Mouse (Mus musculus) cerebellum, adult 11 months (tissue): Measurements from ENCODE around the gene Gm20388.
"Not testable (repeated sequence)": the region's sequence is repeated elsewhere in the genome, so short reads cannot be mapped to it uniquely, and the experiment has no call there.

Source experiments
- DNase-seq: peaks from one replicate; pipeline ENCODE4 v3.0.0; 2022

Gm20388 gene

DNA sequence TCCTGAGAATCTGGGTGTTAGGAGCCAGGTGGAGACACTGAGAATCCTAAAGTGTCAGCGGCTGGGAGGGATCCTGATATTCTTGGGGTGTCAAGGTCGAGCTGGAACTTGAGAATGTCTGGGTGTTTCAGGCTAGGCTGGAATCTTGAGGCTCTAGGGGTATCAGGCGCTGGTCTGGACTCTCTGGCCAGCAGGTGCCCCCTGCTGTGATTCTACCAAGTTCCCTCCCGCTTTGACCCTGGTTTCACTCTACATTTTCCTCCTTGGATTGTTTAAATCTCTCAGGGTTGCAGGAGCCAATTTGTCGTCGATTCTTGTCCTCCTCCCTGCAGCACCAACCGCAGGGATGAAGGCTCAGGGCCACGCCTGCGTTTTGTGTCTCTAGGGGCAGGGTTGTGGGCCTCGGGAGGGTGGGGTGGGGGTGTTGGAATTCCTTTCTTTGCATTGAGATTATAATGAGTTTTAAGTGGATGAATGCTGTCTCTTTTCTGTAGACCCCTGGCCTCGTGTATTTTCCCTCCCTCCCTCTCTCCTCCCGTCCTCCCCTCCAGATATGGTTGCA is 3895.8 kb downstream of the Gm20388 start:
- no peak for DNase-seq

DNA sequence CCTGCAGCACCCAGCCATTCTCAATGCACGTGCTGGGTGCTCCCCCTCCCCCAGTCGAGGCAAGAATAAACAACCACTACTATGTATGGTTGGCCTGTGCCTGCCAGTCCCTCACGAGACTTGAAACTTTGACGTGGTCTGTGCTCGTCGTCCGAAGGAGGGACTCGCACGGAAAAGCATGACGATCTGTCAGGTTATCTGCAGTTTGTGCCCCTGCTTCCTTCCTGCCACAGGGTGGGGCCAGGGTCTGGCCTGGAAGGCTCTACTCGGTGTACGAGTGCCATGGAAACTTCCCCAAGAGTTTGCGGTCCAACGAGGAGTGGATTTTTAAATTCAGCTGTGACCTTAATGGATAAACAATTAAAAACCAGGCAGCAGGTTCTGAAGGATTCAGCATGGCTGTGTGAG is 3896.4 kb downstream of the Gm20388 start:
- no peak for DNase-seq

DNA sequence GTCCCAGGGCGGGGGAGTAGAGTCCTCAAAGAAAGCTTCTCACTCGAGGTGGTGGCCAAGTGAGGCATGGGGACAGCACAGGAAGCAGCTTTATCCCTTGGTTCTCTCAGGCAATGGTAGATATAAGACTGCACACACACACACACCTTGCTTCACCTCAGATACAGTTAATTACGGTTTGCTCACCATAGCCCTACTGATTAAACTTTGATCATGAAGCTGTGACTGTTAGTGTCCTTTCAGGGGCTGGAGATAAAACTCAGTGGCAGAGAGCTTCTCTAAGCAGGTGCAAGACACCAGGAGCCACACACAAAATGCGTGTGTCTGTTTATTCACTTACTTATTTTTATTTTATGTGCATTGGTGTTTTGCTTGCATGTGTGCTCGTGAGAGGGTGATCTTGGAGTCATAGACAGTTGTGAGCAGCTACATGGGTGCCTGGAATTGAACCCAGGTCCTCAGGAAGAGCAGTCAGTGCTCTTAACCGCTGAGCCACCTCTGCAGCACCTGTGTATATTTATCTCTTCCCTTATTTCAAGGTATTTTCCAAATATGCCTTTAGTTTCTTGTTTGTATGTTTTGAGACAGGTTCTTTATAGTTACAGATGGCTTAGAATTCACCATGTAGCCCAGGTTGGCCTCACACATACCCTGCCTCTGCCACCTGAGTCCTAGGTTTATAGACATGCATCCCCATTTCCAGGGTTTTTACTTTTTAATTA is 3897.4 kb downstream of the Gm20388 start:
- no peak for DNase-seq

DNA sequence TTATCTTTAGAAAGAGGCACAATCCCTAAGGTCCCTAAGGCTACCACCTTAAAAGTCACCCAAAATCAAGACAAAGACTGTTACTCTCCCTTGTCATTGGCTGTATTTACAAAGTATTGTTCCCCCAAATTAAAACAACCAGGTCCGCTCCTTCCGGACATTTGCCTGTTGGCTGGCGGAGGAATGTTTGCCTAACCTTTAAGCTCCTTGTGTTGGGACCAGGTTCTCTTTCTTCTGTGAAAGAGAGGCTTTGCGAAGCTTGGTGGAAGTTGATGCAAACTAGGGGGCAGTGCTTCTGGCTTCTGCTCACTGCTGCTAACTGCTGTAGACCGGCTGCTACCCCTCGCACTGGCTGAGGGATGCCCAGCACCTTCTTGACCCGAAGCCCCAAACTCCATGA is 3898.0 kb downstream of the Gm20388 start:
- no peak for DNase-seq

DNA sequence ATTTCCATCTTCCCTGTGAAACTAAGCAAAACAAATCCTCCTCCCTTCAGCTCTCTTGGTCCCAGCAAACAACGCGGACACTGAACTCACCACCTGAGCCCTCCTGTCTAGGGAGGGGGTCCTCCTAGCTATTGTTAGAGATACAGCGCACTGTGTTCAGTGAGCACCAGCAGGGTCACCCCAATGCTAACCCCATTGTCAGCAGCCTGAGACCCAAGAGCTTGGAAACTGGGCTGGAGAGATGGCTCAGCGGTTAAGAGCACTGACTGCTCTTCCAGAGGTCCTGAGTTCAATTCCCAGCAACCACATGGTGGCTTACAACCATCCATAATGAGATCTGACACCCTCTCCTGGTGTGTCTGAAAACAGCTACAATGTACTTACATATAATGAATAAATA is 3898.7 kb downstream of the Gm20388 start:
- not testable (repeated sequence) for DNase-seq

DNA sequence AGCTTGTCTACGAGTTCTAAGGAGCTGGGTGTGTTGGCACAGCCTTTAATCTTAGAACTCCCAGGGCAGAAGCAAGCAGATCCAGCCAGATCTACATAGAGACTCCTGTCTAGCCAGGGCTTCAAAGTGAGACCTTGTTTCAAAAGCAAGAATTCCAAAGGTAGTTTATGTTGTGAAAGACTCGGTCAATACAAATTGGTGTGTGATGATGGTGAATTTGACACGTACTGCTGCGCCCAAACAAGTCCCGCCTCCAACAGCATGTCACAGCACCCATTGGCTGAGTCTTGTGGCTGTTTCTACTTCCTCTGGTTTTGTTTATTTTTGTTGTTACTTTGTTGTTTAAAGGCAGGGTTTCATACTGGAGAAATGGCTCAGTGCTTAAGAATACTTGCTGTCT is 3901.6 kb downstream of the Gm20388 start:
- DNase-seq: no peak

DNA sequence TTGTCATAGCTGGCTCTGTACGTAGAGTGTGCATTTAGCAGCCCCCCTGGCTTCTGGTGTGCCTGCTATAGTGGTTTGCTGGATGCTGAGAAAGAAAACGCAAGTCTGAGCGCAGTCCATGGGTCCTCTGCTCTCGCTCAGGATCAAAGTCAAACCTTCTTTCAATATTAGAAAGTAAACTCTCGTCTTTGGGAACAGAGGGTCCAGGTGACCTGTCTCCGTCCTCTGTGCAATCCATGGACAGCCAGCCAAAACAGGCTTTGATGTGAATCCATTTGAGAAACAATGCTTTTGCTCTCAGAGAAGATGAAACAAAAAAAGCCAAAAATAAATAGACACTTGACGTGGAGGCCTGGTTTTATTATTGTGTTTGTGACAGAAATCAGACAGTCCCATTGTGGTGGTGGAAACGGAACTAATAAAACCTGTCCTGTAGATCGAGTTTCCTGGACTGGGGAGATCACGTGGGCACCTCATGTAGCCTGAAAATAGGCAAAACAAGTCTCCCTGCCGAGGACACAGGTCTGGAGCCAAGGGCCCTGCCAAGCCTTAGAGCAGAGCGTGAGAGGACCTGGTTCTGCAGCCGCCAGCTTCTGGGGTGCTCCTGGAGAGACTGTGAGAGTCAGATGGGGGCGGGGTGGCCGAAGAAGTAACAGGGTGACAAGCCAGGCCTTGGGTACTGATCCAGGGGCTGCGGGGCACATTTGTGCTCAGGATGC is 3902.7 kb downstream of the Gm20388 start:
- DNase-seq: peak; percentile 82

DNA sequence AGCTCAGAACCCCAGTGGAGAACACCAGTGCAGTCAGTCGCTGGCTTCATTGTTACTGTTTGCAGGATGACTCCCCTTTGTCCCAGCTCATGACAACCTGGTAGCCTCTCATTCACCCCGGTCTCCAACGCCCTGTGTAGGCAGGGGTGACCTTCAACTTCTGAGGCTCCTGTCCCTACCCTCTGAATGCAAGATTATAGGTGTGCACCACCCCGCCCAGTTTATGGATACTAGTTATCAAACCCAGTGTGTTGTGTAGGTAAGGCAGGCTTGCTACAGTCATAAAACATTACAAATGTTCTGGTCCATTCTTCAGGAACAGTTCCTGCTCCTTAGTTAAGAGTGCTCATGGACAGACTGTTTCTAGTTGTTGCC is 3903.2 kb downstream of the Gm20388 start:
- DNase-seq: no peak

DNA sequence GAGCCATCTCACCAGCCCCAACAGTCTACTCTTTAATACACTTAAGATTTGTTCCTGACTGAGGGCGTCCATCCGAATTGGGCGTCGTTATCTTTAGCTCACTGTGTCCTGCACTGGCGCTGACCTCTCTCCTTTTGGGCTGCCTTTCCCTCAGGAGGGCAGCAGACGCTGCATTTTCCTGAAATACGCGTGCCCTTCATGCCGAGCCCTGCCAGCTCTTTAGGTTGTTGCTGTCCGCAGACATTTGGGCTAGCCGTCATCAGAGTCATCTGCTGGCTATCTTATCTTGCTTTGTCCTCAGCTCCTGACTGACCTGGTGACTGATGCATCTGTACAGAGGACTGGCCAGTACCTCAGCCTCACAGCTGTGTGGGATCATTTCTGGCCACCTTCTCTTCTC is 3904.7 kb downstream of the Gm20388 start:
- no peak for DNase-seq

DNA sequence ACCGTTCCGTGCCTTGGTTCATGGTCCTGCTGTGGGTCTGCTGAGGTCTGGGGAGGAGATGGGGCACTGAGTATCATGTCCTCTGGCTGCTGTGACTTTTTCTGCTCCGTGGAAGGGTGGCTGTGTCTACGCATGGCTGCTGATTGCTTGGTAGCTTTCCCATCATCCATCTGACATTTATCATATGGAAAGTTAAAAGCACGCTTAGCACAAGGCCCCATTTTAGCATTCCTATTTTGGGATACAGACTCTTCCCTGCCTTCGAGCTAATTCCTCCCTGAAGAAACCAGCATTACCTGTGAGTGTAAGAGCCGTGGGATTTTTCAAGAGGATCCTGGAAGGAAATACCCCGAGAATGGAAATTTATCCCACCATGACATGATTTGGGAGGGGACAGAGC is 3906.3 kb downstream of the Gm20388 start:
- no peak for DNase-seq

DNA sequence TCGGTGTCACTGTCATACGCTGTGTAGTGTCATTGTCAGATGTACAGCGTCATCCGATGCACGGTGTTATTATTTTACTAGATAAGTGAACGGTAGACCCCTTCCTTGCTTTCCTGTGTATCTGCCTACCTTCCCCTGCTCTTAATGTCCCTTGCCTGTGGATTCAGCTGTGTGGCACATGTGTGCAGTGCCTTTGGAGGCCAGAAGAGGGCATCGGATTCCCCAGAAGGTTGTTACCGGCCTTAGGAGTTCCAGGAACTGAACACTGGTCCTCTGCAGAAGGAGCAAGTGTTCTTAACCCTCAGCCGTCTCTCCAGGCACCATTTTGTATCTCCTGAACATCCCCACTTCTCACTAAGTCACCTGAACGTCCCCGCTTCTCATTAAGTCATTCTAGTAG is 3907.1 kb downstream of the Gm20388 start:
- no peak for DNase-seq

DNA sequence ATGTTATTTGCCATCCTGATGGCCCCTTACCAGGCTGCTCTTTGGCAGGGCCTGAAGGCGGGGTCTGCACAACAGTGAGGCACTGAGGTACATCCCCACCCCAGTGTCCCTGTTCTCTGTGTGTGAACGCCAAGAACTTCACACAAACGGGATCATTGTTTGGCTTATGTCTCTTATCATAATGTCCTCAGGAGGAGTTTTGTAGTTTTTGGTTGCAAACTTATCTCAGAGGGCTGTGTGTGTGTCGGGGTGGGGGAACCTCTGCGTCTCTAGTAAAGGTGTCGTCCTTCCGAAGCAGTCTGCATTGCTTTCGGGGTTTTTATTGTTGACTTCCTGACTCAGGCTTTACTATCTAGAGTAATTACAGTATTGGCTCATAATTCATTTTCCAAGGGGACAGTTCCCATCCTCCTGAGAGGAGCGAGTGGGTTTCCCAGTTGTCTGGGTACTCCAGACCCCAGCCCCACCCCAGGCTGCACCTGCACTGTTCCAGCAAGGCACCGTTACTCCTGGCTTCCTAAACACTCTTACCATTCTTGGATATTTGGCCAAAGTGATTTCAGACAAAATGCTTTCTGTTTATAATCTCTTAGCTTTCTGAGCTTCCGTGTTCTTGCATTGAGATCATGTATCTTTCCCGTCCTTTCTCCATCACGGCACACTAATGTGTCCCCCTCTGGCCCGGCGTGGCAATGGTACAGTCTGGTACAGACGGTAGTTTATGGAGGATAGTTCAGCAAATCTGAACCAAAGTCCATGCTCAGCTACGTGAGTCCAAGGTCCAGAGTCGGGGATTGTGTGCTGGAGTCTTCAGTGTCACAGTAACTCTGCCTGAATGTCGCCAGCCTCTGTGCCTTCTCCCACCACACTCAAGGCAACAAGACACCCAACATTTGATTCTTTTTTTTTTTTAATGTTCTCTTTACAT is 3909.3 kb downstream of the Gm20388 start:
- DNase-seq: no peak

DNA sequence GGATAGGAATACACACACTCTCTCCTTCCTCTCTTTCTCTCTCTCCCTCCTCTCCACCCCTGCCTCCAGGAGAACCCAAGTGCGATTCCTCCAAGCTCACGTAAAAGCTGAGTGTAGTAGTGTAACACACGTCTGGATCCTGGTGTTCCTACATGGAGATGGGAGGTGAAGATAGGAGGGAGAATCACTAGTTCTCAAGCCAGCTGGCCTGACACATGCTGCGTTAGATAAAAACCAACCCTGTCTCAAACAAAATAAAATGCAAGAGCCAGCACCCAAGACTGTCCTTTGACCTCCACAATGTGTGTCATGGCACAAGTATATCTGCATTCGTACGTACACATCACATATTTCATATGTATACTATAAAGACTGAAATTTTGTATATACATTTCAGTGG is 3910.1 kb downstream of the Gm20388 start:
- DNase-seq: no peak

DNA sequence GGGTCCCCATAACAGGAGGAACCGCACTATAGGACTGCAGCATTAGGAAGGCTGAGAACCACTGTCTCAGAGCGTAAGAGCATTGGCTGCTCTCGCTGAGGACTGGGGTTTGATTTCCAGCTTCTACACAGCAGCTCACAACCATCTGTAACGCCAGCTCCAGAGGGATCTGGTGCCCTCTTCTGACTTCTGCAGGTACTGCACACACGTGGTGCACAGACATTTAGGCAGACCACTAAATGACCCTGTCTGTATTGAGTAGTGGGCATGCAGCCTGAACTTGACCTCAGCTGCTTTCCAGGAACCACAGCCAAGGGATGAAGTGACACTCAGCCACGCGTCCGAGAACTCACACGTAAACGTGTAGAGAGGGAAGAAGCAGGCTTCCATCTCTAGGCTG is 3912.5 kb downstream of the Gm20388 start:
- no peak for DNase-seq

DNA sequence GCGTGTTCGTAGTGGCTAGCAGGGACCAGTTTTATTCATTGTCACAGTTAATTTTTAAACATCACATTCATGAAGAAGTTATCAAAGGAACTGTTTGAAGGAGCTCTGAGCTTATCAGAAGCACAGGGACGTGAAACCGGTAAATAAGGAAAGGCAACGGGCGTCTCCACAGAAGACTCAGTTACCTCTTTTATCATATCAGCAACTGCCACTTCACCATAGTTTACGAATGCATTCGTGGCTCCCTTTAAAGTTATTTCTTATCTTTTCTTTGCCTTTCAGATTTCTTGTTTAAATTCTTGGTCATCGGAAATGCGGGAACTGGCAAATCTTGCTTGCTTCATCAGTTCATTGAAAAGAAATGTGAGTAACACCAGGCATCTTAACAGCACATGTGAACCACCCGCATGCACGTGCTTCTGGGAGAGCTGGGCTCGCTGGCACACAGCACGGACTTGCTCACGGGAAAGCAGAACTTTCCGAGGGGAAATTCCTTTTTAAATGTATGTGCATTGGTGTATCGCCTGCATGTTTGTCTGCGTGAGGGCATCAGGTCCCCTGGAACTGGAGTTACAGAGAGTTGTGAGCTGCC is 3913.0 kb downstream of the Gm20388 start:
- no peak for DNase-seq

DNA sequence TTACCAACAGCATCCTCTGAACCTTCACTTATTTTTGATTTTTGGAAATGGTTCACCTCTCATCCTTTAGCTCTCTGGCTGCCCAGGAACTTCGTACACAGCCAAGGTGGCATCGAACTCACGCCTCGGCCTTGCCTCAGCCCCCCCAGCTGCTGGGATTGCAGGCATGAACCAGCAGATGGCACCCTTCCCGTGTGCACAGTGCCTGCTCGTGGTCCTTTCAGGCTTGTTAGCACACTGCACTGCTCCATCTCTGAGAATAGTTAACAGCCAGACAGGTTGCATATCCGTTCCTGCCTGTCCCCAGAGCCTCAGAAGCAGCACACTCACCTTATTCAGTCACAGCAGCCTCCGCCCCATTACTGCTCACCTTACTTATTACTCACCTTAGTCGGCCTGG is 3915.4 kb downstream of the Gm20388 start:
- no peak for DNase-seq

DNA sequence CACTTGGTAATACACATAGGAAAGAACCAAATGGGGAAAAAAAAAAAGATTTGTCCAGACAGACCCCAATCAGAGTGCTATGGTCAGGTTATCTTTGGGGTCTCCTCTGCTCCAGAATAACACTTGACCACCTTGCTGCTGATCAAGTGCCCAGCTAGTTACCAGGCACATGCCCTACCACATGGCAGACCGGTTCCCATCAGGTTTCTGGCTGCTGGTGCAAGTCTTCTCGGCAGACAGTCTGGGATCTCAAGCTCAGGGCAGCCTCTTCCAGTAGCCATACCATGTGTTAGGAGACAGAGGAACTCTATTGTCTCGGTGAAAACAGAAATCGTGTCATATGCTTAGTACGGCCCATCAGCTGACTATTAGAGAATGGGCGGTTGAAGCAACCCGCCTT is 3916.1 kb downstream of the Gm20388 start:
- no peak for DNase-seq

DNA sequence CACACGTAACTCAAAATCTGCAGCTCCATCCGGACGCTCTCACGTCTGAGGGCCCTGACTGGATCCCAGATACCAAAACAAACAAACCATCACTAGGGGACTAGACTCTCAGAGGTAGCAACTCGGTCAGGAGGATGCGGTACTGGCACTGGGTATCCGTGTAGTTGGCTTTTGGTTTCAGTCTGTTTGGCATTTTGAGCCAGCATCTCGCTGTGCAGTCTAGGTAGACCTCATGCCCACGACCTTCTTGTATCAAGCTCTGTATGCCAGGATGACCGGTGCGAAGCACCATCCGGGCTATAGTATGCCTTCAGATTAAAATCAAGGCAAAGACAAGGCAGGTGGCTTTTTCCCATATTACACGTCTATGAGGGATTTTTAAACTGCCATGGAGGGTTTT is 3916.9 kb downstream of the Gm20388 start:
- no peak for DNase-seq

DNA sequence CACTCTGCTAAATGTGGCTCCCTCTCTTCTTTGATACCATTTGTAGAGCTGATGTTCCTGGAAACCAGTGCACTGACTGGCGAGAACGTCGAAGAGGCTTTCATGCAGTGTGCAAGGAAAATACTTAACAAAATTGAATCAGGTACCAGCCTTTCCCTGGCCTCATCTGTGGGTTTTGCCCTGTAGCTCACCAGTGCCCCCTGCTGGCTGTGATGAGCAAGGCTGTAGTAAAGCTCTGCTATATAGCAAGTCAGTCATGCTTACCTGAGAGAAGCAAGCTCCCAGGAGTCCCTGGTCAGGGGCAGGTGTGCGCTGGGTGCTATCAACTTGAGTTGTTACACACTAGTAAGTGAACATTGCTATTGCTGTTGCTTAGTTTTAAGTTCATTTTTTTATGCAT is 3922.1 kb downstream of the Gm20388 start:
- DNase-seq: no peak

DNA sequence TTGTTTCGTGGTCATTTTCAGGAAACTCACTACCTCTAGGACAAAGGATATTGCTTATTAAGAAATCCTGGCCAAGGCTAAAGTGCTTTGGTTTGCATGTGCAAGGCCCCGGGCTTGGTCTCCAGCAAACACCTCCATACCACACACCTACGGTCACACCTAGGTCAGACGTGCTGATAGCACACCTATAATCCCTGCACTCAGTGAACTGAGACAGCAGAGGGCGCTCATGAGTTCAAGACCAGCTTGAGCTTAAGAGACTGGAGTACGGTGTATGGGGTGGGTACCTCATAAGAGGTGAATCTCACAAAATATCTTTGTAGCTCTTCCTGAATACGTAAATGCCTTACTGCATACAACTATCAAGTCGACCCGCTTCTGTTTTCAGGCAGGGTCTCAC is 3924.8 kb downstream of the Gm20388 start:
- DNase-seq: peak; percentile 74

DNA sequence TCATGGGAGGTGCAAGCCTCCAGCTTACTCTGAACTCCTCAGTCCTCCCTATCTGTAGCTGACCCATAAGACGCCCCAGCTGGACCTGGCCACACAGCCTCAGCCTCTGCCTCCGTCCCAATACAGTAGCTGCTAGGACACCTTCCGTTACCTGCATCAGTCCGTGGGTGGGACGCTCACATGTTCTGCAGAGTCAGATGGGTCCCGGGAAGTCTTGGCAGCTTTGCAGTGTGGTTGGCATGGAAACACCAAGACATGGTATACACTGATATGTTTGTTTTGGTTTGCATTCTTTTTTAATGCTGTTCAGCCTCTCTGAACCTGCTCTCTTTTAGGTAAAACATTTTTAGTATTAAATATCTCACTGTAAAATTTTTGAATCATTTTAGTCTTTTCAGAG is 3925.7 kb downstream of the Gm20388 start:
- DNase-seq: no peak

DNA sequence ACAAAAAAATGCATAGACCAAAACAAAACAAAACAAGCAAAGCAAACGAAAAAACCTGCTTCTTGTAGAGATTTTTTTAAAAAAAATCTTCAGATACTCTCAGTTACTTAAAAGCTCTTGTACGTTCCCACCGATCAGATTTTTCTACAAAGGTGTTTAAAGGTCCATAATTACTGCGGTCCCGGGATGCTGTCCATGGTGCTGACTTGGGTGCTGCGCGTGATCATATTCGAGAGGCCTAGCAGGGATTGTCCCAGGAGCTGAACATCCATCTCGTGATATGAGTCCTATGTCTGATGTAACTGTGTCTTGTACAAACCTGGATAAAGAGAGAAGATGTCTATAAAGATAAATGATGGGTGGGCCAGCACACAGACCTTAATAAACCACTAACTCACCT is 3927.9 kb downstream of the Gm20388 start:
- DNase-seq: no peak
